Mouse (Mus musculus) liver, adult 2 months (tissue): ENCODE data around the gene N4bp2l2.

Experiments
- CTCF ChIP-seq: fragments of 200-500 bp; IDR thresholded peaks from 2 replicates; pipeline ENCODE4 v1.5.1; 2011; ENCODE audit warnings: low read depth, low read length, control low read depth
- POLR2A ChIP-seq: fragments of 200-500 bp; IDR thresholded peaks from 2 replicates; pipeline ENCODE4 v1.6.1; 2011; ENCODE audit warnings: low read length, control low read depth; ENCODE audit not compliant: insufficient read depth; ENCODE audit errors: extremely low read depth

DNA sequence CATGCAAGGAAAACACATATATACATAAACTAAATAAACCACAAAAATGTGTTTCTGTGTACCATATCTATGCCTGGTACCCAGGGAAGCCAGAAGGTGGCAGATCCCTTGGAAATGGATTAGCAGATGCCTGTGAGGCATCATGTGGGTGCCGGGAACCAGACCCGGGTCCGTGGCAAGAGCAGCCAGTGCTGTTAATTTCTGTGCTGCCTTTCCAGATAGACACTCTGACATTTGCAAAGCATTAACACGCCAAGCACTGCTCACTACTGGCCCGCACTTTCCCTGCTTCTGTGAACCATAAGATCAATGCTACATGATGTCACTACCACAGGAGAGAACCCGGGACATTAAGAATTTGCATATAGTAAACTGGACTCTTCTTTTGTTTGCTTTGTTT lies 59.9 kb downstream of the N4bp2l2 start:
- TF ChIP-seq CTCF (no peak), POLR2A (no peak)
